Mouse (Mus musculus) right cerebral cortex, adult 2 months (tissue): ENCODE data around the gene Cabin1.
"Not testable (repeated sequence)": the region's sequence is repeated elsewhere in the genome, so short reads cannot be mapped to it uniquely, and the experiment has no call there.

Experiments
- DNase-seq, 2 experiments: peaks; one replicate each; pipeline ENCODE4 v3.0.0; 2021 to 2022; ENCODE audit warnings: low spot score in 2 of 2

The Cabin1 gene

DNA sequence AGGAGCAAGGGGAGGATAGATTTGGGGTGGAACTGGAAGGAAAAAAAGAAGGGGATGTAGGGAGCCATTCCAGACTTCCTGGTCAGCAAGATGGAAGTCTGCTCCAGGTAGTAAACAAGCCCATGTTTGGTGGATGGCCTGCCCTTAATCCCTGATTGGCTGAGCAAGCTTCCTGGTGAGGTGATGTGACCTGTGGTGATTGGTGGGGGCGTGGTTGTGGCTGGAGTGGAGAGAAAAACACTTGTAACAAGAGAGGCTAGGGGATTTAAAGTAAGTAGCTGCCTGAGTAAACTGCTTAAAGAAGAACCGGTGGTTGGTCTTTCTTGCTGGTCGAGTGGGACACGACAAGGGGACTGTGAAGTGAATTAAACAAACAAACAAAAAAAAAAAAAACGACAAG, 3.6 kb upstream of the Cabin1 start:
- not testable (repeated sequence) for DNase-seq

DNA sequence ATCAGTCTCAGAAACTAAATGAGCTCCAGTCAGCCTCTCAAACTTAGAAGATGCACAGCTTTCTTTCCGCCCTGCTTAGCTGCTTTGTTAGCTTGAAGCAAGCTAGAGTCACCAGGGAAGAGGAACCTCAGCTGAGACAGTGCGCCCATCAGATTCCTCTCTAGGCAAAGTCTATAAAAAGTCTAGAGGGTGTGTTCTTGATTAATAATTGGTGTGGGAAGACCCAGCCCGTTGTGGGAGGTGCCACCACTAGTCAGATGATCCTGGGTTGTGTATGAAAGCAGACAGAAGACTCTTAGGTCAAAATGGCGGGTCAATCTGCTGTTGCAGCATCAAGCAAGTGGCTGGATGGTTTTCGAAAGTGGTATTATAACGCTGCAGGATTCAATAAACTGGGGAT, 2.7 kb upstream of the Cabin1 start:
- DNase-seq = no peak

DNA sequence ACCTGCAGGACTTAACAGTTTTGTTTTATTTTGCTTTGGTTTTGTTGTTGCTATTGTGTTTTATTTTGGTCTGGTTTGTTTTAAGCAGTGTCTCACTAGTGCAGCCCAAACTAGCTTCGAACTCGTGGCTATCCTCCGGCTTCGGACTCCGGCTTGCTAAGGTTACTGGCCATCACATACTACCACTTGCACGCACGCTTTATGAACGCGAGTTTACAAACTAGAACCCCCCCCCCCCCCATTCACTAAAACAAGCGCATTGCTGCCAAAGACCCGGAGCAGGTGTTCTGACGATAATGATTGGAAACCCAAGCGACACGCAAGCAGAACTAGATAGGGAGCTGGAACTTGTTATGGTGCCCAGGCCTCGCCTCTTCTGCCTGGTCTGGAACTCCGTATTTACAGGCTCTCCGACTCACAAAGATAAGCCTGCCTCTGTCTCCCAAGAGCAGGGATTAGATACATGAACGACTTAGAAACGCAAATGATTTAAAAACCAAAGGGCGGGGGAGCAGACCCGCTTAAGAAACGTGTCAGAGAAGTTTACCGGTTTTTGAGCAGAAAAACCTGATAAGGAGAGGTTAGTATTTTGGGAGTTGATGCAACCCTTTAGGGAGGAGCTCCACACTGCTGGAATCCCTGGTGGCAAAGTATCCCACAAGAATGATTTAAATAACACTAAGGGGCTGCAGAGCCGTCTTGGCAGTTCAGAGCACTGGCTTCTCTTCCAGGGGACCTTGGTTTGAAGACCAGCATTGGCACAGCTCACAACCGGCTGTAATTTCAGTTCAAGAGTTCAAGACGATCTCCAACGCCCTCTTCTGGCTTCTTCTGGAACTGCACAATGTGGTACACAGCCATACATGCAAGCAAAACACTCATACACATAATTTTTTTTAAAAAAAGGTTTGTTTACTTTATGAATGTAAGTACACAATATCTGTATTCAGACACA, 655 bp upstream of the Cabin1 start:
- DNase-seq = peak; percentile 42 to 52

DNA sequence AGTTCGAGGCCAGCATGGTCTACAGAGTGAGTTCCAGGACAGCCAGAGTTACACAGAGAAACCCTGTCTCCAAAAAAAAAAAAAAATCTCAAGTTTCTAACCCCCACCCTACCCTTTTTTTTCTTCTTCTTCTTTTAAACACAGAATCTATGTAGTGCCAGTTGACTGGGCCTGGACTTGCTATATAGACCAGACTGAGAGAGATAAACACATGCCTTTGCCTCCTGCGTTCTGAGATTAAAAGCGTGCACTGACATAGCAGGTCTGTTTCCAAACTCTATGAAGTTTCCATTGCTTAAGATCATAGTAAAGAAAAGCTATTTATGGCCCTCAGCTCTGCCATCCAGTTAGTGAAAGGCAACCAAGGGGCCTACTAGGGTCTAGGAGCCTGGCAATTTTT, 1.7 kb downstream of the Cabin1 start:
- DNase-seq = no peak

DNA sequence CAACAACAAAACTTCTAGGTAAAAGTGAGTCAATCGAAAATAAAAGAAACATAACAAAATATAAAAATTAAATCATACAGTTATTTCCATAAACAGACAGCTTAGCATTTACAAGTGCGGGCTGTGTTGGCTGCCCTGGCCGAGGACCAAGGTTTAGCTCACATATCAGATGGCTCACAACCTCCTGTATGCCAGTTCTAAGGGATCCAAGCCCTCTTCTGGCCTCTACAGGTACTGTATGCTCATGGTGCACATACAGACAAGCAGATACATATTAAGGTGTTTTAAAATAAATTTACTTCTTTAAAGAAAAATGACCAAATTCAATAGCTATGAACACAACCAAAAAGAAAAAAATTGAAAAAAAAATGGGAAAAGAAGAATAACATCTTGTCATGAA, 3.8 kb downstream of the Cabin1 start:
- no peak for DNase-seq

DNA sequence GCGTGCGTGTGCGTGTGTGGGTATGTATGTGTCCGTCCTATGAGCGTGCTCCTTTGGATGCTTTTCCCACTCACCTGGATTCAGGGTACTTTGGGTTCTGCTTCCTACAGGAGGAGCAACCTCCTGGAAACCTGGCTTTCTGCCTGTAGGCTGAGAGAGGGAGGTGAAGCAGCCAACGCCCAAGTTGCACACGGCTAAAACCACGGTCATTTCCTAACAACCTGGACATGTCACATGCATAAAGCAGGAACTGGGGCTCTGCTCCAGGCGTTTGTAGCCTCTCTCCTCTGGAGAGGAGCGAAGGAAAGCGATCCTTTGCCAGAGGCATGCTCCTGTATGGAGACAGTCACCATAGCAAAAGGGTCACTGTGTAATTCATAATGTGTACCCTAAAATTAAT, 7.4 kb downstream of the Cabin1 start:
- DNase-seq = no peak

DNA sequence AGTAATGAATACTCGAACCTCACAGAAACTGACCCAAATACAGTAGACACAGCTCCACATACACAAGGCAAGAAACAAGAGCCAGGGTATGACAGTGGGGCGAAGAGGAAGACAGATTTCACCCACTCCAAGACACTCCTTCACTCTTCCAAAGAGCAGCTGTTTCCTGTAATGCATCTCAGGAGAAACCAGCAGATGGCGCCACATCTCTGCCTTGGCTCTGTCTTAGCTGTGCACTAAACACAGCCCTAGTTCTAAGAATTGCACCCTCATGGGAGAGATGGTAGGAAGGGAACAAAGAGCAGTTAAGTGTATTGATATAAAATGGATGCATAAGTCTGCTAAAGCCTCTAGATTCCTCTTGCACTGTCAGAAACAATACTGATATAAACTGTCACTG, 20.1 kb downstream of the Cabin1 start:
- DNase-seq = peak; percentile 91 to 93

DNA sequence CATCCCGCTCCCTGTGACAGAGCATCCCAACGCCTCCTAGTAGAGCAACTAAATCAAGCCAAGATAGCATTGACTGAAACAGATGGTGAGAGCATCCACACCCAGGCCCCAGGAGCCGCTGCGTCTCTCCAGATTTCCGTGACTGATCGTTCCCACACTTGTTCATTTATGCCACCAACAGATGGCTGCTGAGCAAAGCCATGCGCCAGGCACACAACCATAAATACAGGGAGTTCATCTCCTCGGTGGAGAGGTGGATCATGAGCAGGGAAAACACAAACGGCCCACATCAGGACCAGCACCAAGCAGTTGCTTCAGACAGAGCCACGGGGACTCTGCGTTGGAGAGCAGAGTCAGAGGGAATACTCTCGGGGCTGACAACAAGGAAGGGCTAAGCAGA, 20.8 kb downstream of the Cabin1 start:
- DNase-seq = peak; percentile 84 to 86

DNA sequence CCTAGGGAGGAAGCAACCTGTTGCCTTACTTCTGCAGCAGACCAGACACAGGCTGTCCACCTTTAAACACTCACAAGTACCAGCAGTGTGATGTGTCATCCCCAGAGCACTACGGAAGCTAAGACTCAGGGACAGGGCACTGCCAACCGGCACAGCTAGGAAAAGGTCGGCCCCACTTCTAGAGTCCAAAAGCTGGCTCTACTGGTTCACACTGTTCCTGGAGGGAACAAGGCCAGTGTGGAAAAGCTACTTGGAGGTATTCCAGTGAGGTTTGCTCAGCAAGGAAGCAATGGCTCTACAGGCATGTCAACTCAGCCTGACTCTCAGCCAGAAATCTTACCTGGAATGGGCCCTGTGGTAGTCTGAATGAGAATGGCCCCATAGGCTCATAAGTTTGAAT, 23.3 kb downstream of the Cabin1 start:
- DNase-seq = no peak

DNA sequence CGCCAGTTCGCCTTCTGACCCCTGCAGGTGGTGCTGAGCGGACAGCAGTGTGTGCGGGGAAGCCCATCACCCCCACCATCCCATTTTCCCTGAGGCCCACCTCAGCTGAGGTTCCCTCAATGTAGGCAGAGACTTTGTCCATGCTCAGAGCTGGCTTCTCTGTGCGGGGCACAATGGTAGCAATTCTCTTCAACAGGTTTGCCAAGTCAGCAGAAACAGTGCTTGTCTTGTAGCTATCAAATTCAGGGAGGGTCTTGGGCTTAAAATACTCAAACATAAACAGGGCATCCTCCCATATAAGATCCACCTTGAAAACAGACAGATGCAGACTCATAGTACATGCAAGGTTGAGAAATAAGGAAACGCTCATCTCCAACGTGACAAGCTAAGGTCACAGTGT, 38.7 kb downstream of the Cabin1 start:
- no peak for DNase-seq

DNA sequence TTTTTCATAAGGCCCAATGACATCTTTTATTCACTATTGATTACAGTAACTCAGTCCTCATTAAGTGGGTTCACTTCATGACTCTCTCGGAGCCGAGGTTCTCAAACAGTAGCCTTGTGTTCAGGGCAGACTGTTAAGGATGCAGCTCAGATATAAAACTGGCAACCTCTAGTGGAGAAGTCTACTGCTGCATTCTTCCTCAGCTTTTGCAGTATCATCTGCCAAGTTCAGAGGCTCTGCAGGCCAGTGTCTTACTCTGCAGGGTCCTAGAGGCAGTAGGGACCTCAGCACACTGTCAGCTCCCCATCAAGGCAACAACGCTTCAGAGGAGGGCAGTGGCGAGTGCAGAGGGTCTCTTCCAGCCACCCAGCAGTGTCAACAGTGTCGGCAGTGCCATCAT, 43.9 kb downstream of the Cabin1 start:
- DNase-seq = no peak

DNA sequence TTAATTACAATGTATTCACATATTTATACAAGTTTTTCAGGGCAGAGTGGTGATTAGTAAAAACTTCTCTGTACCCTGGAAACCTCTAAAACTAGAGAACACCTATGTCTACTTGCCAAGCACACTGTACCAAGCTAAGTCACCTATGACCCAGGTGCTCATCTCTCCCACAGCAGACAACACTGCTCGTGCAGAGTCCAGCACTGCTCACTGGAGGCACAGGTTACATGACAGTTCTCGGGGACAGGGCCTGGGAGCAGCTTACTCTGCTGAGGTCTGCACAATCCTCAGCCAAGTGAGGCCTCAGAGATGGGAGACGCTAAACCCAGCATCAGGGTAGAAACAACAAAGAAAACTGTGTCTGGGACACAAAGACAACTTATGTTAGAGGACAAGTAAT, 49.3 kb downstream of the Cabin1 start:
- no peak for DNase-seq

DNA sequence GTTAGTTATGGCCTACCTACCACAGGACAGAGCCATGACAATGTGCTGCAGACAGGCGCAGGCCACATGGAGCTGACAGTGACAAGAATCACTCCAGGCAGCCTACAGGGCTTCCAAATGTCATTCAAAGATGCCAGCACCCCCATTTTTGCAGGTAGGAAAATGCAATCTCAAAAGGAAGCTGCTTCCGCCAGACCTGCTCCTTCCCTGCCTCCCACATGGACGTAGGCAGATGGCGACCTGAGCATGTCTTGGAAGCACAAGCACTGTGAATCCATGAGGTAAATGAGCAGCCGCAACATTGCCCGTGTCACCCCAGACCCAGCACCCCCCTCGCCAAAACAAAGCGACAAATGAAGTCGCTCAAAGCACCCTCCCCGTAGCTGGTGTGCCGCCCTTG, 51.1 kb downstream of the Cabin1 start:
- DNase-seq = no peak

DNA sequence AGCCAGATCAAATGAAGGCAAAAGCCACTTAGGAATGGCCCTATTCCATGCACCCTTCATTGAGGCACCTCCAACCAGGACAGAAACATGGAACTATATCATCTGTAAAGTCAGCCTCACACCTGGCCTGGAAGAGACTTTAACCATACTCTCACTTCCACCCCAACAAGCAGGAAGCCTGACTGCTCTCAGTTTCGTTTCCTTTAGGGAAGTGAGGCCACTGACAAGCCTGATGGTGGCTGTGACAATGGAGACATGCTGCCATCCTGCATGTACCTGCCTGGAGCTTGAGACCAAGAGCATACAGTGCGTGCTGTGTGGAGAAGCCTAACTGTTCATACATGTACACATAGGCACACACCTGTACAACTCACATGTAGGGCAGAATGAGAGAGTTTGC, 53.9 kb downstream of the Cabin1 start:
- DNase-seq = no peak

DNA sequence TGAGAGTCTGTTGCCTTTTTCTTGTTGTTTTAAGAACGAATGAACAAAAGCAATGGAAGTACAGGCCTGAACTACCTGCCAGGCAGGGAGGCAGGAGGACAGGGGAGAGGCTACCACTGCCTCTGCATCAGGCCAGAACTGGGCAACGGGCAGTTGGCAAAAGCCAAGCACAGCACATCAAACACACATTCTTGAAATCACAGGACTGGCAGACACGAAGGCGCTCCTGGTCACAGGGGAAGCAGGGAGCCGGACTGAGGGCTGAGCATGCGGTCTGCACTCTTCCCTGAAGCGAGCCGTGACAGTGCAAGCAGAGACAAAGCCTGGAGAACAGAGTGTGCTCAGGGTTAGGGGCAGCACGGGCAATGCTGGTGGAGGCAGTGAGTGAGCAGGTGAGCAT, 54.9 kb downstream of the Cabin1 start:
- DNase-seq = no peak

DNA sequence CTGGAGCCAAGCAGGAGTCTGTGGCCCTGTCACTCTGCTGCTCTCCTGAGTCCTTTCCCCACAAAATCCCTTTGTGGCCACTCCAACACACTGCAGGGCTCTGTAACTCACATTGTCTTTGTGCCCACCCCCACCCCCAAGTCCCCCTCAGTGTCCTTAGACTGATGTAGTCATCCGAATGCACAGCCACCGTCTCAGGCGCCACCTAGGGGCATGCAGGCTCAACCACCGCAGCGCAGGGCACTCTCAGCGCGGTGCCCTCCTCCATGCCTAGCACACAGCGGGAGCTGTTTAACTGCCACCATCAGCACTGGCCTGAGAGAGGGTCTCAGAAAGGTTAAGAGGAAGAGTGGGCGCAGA, 55.5 kb downstream of the Cabin1 start:
- DNase-seq = no peak

DNA sequence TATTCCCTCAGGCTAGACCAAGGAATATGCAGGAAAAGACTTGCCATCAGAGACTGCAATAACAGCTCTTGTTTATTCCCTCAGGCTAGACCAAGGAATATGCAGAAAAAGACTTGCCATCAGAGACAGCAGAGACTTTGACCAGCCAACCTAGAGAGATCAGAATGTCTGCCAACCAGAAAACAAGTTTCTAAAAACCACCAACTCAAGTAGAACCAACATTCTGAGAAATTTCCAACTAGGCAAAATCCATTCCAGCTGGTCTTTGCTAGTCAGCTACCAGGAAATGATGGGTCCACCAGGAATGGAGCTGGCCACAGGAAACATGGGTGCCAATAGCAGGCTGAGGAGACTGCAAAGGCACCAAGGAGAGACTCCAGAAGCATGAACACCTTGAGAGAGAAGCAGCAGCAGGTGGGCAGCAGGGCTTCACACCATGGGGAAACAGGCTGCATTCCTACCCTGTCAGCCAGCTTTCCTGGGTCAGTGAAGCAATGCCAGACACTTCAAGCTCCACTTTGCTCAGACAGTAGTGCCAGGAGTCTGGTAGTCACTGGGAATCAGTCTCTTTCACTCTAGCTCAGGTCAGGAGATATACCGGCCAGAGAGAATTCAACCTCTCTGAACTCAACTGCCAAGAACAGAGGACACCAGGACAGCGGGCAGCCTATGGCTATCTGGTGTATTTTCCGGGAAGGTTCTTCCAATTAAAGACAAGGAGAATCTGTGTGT, 56.1 kb downstream of the Cabin1 start:
- DNase-seq = no peak

DNA sequence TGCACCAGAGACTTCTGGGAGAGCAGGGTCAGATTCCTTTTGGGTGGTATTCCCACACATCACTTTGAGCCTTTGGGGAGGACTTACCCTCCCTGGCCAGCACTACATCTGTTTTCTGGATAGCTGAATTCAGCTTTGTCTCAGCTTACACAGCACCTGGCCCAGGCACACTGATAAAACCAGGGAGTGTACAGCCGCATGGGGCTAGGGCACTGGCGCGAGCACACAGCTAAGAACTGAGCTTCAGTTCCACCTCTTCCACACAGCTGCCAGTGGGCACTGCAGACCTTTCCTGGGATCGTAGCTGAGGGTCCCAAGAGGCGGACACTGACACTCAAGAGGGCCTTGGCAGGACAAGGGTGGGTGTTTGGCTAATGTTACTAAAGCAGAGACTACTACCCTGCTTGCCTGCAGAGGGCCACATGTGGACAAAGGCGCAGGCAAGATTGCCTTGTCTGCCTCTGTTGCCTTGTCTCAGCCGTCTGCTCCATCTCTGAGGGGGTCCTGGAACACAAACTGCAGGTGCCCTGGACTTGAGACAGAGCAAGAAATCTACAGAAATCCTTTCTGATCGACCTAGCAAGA, 57.4 kb downstream of the Cabin1 start:
- no peak for DNase-seq

DNA sequence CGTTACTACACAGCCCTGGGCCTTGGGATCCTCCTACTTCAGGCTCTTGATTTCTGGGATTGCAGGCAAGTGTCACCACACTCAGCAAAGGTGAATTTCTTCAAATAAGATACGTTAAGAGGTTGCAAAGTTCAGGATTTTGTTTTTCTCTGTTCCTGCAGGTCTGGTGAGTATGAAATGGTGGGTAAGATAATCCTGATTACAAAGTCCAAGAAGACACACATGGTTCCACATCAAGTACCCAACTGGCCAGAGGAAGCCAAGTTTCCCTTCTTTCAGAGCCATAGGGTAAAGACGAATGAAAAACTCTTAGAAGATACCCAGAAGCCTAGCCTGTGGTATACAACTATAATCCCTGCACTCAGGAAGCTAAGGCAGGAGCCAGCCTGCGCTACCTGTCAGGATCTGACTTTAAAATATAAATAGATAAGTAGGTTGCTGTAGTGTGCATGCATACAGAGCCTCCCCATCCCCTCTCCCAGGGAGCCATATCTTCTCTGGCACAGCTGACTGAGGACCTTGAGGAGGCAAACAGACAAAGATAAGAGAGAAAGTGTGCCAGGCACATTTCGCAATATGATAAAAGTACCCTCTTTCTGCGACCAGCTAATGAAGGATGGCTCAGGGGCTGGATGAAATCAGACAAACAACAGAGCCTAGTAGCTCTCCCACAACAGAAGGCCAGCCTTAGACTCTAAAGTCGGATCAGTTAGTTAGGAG, 58.3 kb downstream of the Cabin1 start:
- no peak for DNase-seq

DNA sequence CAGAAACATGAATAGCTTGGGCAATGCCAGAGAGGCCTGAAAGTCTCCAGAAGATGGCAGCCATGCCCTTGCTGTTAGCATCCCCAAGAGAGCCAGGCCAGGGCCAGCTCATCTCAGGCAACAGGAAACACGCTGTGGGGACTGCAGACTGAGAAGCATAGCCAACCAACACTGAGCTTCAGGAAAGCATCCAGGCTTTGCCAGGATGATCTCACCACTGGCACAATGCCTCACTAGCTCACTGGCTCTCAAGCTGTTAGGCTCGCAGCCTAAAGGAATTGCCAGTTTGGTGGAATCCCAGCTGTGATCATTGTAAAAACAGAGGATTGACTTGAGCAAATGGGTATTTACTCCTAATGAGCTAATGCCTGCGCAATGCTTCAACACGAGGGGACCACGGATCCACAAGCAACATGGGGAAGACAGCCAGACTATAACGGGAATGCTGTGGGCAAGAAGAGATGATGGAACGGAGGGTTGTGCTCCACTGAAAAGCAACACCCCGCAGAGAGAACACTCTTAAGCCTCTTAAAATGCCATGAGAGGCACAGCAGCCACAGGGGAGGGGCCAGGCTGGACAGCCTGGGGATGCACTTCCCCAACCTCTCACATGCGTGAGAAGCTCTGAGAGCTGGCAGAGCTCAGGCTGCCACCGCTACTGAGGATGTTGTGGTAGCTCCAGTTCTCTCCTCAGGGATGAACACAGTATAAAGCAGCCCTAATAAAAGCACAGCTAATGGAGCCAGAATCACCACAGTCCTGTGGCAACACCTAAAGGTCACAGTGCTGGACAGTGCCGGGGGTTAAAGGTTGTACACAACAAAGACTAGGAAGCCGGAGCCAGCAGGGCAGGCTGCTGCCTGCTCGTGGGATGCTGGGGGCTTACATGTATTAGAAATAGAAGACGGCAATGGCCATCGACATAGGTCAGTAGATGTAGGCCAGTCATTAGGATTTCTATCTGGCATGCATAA, 59.6 kb downstream of the Cabin1 start:
- DNase-seq = peak; percentile 92 to 96

DNA sequence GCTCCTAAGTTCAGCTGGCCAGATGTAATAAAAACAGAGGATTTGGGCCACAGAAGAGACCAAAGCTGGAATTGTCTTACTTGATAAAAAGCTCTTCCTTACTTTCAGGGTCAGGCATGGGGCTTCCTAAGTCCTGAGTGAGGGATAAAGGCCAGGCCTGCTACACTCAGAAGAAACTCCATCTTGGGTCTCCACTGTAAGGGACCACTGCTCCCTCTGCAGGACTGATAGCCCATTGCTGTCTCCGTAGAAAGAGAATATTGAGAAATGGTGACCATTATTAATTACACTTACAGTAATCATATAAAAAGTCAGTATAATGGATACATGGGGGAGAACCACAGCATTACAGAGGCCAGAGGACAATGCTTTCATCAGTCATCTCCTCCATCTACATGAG, 60.6 kb downstream of the Cabin1 start:
- DNase-seq = no peak
